12 mouse cellular contexts compared by ENCODE assay signal in the genomic region with DNA sequence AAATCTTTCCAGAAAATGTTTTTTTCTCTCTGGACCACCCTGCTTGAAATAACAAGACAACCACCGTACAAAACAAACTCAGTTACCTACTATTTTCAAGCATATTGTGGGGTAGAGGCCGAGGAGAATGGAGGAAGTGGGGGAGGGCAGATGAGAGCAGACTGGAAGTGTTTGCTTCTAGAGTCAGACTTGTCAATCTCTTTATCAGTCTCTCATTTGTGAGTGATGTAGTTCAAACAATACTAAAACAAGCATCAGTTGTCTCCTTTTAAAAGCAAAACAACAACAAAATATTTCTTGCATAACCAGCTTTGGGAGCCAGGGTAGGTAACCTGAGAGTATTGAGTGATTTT.
A peak's percentile ranks its signal among the peaks of the same experiment; 100 is the strongest.
DNase-seq lines count a peak whose midpoint lies in the region; ATAC-seq and TF ChIP-seq lines count a peak whose summit lies in the region.
"Had no signal": no experiment of that assay in that cellular context is flagged by ENCODE, and none has a peak within 500 bp of the region (broad histone marks: within the 10 kb centered on the region; RNA-seq: fewer than 3 reads in every experiment).

No protein-coding gene starts in this region.

- H3K79me2 ChIP-seq in CH12.LX (replicated peaks; ENCODE audit: control insufficient read depth, extremely low read depth, insufficient read depth, poor library complexity, severe bottlenecking), result no peaks in the 10 kb centered on the region

- no peak for TF ChIP-seq POLR2A in CH12.LX (IDR thresholded peaks at IDR 0.05; ENCODE audit: low read depth, low read length)

- no peak for TF ChIP-seq RAD21 in CH12.LX (IDR thresholded peaks at IDR 0.05; ENCODE audit: low read depth, low read length)

- no peaks in the 10 kb centered on the region for H3K27me3 ChIP-seq in CH12.LX (replicated peaks)
- H3K27me3 ChIP-seq in midbrain, embryonic 14.5 days (ENCODE audit: control insufficient read depth, insufficient read depth, low read length), result no peaks in the 10 kb centered on the region
- H3K27me3 ChIP-seq: hindbrain, embryonic 12.5 days; neural tube, embryonic 12.5 days; Patski had no signal

- DNase-seq in layer of hippocampus, adult 2 months (ENCODE audit: low spot score in 2 of 2), result no peak
- no peak for DNase-seq in layer of hippocampus, adult 18-20 months (ENCODE audit: low spot score in 2 of 2)
- DNase-seq in CD4-positive, CD25-positive, alpha-beta regulatory T cell, adult 2 months (ENCODE audit: low read depth, low spot score), result peak; percentile 42
- no peak for DNase-seq in CH12.LX (ENCODE audit: extremely low read depth)
- DNase-seq in heart, postnatal 14 days, result no peak
- no peak for DNase-seq in midbrain, embryonic 14.5 days
- DNase-seq: cerebellum, adult 11-12 months; retina, postnatal 1 day had no signal

- 0 out of 2 replicates have a peak overlapping the region, but pooled peaks have one; percentile 18 for H3K9ac ChIP-seq in CH12.LX (ENCODE audit: insufficient read depth, low read depth)
- no peak overlapping the region for H3K9ac ChIP-seq in midbrain, embryonic 14.5 days (replicated peaks; ENCODE audit: low read length)
- H3K9ac ChIP-seq: hindbrain, embryonic 12.5 days; neural tube, embryonic 12.5 days had no signal

- no peak for TF ChIP-seq EP300 in CH12.LX (IDR thresholded peaks at IDR 0.05; ENCODE audit: low read length)

- H3K4me3 ChIP-seq in layer of hippocampus, adult 2 months, result peak overlapping the region; percentile 1; the same call in 1 of the 2 replicates
- H3K4me3 ChIP-seq in CH12.LX (replicated peaks in 1 of 3; ENCODE audit: low read depth in 2 of 3, low read length in 2 of 3, poor library complexity in 1 of 3), result no peak overlapping the region
- no peak overlapping the region for H3K4me3 ChIP-seq in midbrain, embryonic 14.5 days (replicated peaks; ENCODE audit: low read depth, low read length)
- H3K4me3 ChIP-seq: hindbrain, embryonic 12.5 days; neural tube, embryonic 12.5 days had no signal

- H3K4me2 ChIP-seq in CH12.LX (ENCODE audit: insufficient read depth, low read depth, poor library complexity, severe bottlenecking), result peak overlapping the region; percentile 50; the same call in 1 of the 2 replicates
- H3K4me2 ChIP-seq in midbrain, embryonic 14.5 days (ENCODE audit: low read length), result no peak overlapping the region
- H3K4me2 ChIP-seq: hindbrain, embryonic 12.5 days; neural tube, embryonic 12.5 days had no signal

- in situ Hi-C loops in CH12.LX (cut with MboI; ENCODE audit: low pct_ligation_motif_present, low pct_unique_long_range_greater_than_20kb, low sequenced_read_pairs), result no loop called here

- intact Hi-C loops in heart, postnatal 14 days (cut with DNase I), result no loop called here

- ATAC-seq in inflammation-experienced regulatory T-cells, adult 6 months, result peak; percentile 72
- ATAC-seq in midbrain, embryonic 14.5 days (ENCODE audit: low FRiP score, low TSS enrichment), result no peak
- ATAC-seq: Patski had no signal

- no peaks in the 10 kb centered on the region for H3K9me3 ChIP-seq in CH12.LX (replicated peaks; ENCODE audit: low read length)
- H3K9me3 ChIP-seq in midbrain, embryonic 14.5 days (ENCODE audit: control insufficient read depth, low read length), result no peaks in the 10 kb centered on the region
- H3K9me3 ChIP-seq: hindbrain, embryonic 12.5 days; neural tube, embryonic 12.5 days had no signal

- peak overlapping the region; percentile 49; the same call in 1 of the 2 replicates for H3K27ac ChIP-seq in layer of hippocampus, adult 2 months
- no peak overlapping the region for H3K27ac ChIP-seq in CH12.LX (ENCODE audit: insufficient read depth, low read depth)
- no peak overlapping the region for H3K27ac ChIP-seq in midbrain, embryonic 14.5 days (replicated peaks; ENCODE audit: low read depth, low read length)
- H3K27ac ChIP-seq: hindbrain, embryonic 12.5 days; neural tube, embryonic 12.5 days had no signal

- no peaks in the 10 kb centered on the region for H3K36me3 ChIP-seq in CH12.LX (replicated peaks in 1 of 2; ENCODE audit: control insufficient read depth in 1 of 2, insufficient read depth in 1 of 2, low read length in 1 of 2)
- no peaks in the 10 kb centered on the region for H3K36me3 ChIP-seq in midbrain, embryonic 14.5 days (ENCODE audit: control insufficient read depth, insufficient read depth, low read length)
- H3K36me3 ChIP-seq: hindbrain, embryonic 12.5 days; neural tube, embryonic 12.5 days had no signal

- WGBS in midbrain, embryonic 14.5 days, result 68% methylated on average over 2 of the region's 2 CpGs

- no peak for TF ChIP-seq CTCF in layer of hippocampus, adult 2 months (conservative IDR thresholded peaks at IDR 0.05)
- no peak for TF ChIP-seq CTCF in CH12.LX (conservative IDR thresholded peaks at IDR 0.05 in 1 of 2, IDR thresholded peaks at IDR 0.05 in 1 of 2; ENCODE audit: low read depth in 2 of 2, low read length in 2 of 2)

- H3K4me1 ChIP-seq in CH12.LX (ENCODE audit: control insufficient read depth in 1 of 2, insufficient read depth in 2 of 2), result peaks cover 4 to 5% of the 10 kb centered on the region in 2 experiments; a peak in 2 of 4 replicates
- peaks cover 4% of the 10 kb centered on the region; the same call in 1 of the 2 replicates for H3K4me1 ChIP-seq in midbrain, embryonic 14.5 days (ENCODE audit: control insufficient read depth, insufficient read depth, low read length)

- dilution Hi-C loops in CH12.LX (cut with MboI; ENCODE audit: extremely low pct_ligation_motif_present, extremely low pct_unique_long_range_greater_than_20kb, low sequenced_read_pairs), result no loop called here

TF ChIP-seq in CH12.LX, 34 proteins besides CTCF, POLR2A, EP300 and RAD21:
- TF ChIP-seq UBTF (IDR thresholded peaks at IDR 0.05; ENCODE audit: low read depth, low read length) (no peak), ETS1 (conservative IDR thresholded peaks at IDR 0.05; ENCODE audit: low read depth, low read length) (no peak), SIN3A (IDR thresholded peaks at IDR 0.05; ENCODE audit: low read length) (no peak), ZNF384 (IDR thresholded peaks at IDR 0.05; ENCODE audit: low read depth, low read length) (no peak), E2F4 (IDR thresholded peaks at IDR 0.05; ENCODE audit: insufficient replicate concordance, low read depth, low read length) (no peak), PAX5 (IDR thresholded peaks at IDR 0.05; ENCODE audit: low read length) (no peak), JUN (IDR thresholded peaks at IDR 0.05; ENCODE audit: insufficient read depth, low read depth, low read length) (no peak), POLR2AphosphoS2 (IDR thresholded peaks at IDR 0.05; ENCODE audit: low read depth, low read length) (no peak), MAZ (IDR thresholded peaks at IDR 0.05; ENCODE audit: low read depth, low read length) (no peak)
TF ChIP-seq in CH12.LX: peak in this region for 0.
